Mouse (Mus musculus): ENCODE results near the gene Tmem214. TPM values are rescaled to one million over a fixed set of nuclear protein-coding genes. Genes with fewer than 3 reads are reported as not detected.

Gene Tmem214
- polyA plus RNA-seq, 1 experiment: 106 TPM

- Histone ChIP-seq H3K27ac (ENCODE audit: control insufficient read depth, insufficient read depth, low read length) (no peak overlapping the region), H3K27me3 (ENCODE audit: control insufficient read depth, insufficient read depth, low read length) (no peaks in the 10 kb centered on the region), H3K4me1 (replicated peaks; ENCODE audit: control insufficient read depth, insufficient read depth, low read length) (peaks cover 8% of the 10 kb centered on the region; the same call in 1 of the 2 replicates), H3K4me3 (ENCODE audit: control insufficient read depth, insufficient read depth, low read length) (no peak overlapping the region), H3K36me3 (ENCODE audit: control insufficient read depth, insufficient read depth, low read length) (peaks cover 18% of the 10 kb centered on the region; the same call in 1 of the 2 replicates)
- no peak for DNase-seq
- 93% methylated on average over 7 of the region's 7 CpGs for WGBS
- TF ChIP-seq CTCF (IDR thresholded peaks at IDR 0.05; ENCODE audit: borderline replicate concordance, control insufficient read depth, extremely low read depth, insufficient read depth, low read length, poor library complexity) (no peak), POLR2A (IDR thresholded peaks at IDR 0.05; ENCODE audit: control insufficient read depth, extremely low read depth, insufficient read depth, low read length, poor library complexity) (no peak)
These were observed 22.6 kb downstream of the Tmem214 start for GRCm38 (mm10) chr5:30890375-30890774.

GRCm38 (mm10) chr5:30901860-30902259 is 34.0 kb downstream of the Tmem214 start:
- Histone ChIP-seq H3K36me3 (ENCODE audit: control insufficient read depth, insufficient read depth, low read length) (peaks cover 36% of the 10 kb centered on the region), H3K27ac (ENCODE audit: control insufficient read depth, insufficient read depth, low read length) (no peak overlapping the region), H3K4me3 (ENCODE audit: control insufficient read depth, insufficient read depth, low read length) (no peak overlapping the region), H3K27me3 (ENCODE audit: control insufficient read depth, insufficient read depth, low read length) (no peaks in the 10 kb centered on the region), H3K4me1 (replicated peaks; ENCODE audit: control insufficient read depth, insufficient read depth, low read length) (peaks cover 7% of the 10 kb centered on the region)
- TF ChIP-seq POLR2A (IDR thresholded peaks at IDR 0.05; ENCODE audit: control insufficient read depth, extremely low read depth, insufficient read depth, low read length, poor library complexity): no peak
- TF ChIP-seq CTCF (IDR thresholded peaks at IDR 0.05; ENCODE audit: borderline replicate concordance, control insufficient read depth, extremely low read depth, insufficient read depth, low read length, poor library complexity): no peak
- DNase-seq: no peak
- 96% methylated on average over 5 of the region's 5 CpGs for WGBS

- under 1% methylated on average over 58 of the region's 58 CpGs for WGBS
- TF ChIP-seq POLR2A (IDR thresholded peaks at IDR 0.05; ENCODE audit: control insufficient read depth, extremely low read depth, insufficient read depth, low read length, poor library complexity) (peak; percentile 86), CTCF (IDR thresholded peaks at IDR 0.05; ENCODE audit: borderline replicate concordance, control insufficient read depth, extremely low read depth, insufficient read depth, low read length, poor library complexity) (peak; percentile 57; the same call in 1 of the 2 replicates)
These were observed 39.7 kb downstream of the Tmem214 start, which contains the start of gene Ost4 for GRCm38 (mm10) chr5:30907413-30908059. Gene Ost4 (minus strand): TSS chr5:30907788.

GRCm38 (mm10) chr5:30908426-30909299 is 40.9 kb downstream of the Tmem214 start:
- 63% methylated on average over 13 of the region's 13 CpGs for WGBS
- TF ChIP-seq CTCF (IDR thresholded peaks at IDR 0.05; ENCODE audit: borderline replicate concordance, control insufficient read depth, extremely low read depth, insufficient read depth, low read length, poor library complexity) (no peak), POLR2A (IDR thresholded peaks at IDR 0.05; ENCODE audit: control insufficient read depth, extremely low read depth, insufficient read depth, low read length, poor library complexity) (no peak)
- peak overlapping the region; percentile 68 for H3K27ac ChIP-seq (ENCODE audit: control insufficient read depth, insufficient read depth, low read length)
- H3K36me3 ChIP-seq (ENCODE audit: control insufficient read depth, insufficient read depth, low read length): peaks cover 10% of the 10 kb centered on the region
- DNase-seq: no peak
- H3K4me3 ChIP-seq (ENCODE audit: control insufficient read depth, insufficient read depth, low read length): peak overlapping the region; percentile 51
- peaks cover 32% of the 10 kb centered on the region for H3K4me1 ChIP-seq (replicated peaks; ENCODE audit: control insufficient read depth, insufficient read depth, low read length)
- no peaks in the 10 kb centered on the region for H3K27me3 ChIP-seq (ENCODE audit: control insufficient read depth, insufficient read depth, low read length)

More at GRCm38 (mm10) chr5:30907413-30908059, 39.7 kb downstream of the Tmem214 start, which contains the start of gene Ost4:
- peaks cover 22% of the 10 kb centered on the region for H3K4me1 ChIP-seq (replicated peaks; ENCODE audit: control insufficient read depth, insufficient read depth, low read length)
- peak within 1 kb of the TSS; percentile 68 for H3K27ac ChIP-seq (ENCODE audit: control insufficient read depth, insufficient read depth, low read length)
- peaks cover 15% of the 10 kb centered on the region for H3K36me3 ChIP-seq (ENCODE audit: control insufficient read depth, insufficient read depth, low read length)
- H3K4me3 ChIP-seq (ENCODE audit: control insufficient read depth, insufficient read depth, low read length): peak within 1 kb of the TSS; percentile 68
- no peaks in the 10 kb centered on the region for H3K27me3 ChIP-seq (ENCODE audit: control insufficient read depth, insufficient read depth, low read length)
- DNase-seq: peak; percentile 98

GRCm38 (mm10) chr5:30909300-30909659 is 41.5 kb downstream of the Tmem214 start:
- peaks cover 8% of the 10 kb centered on the region for H3K36me3 ChIP-seq (ENCODE audit: control insufficient read depth, insufficient read depth, low read length)
- no peak overlapping the region for H3K27ac ChIP-seq (ENCODE audit: control insufficient read depth, insufficient read depth, low read length)
- no peak for TF ChIP-seq POLR2A (IDR thresholded peaks at IDR 0.05; ENCODE audit: control insufficient read depth, extremely low read depth, insufficient read depth, low read length, poor library complexity)
- TF ChIP-seq CTCF (IDR thresholded peaks at IDR 0.05; ENCODE audit: borderline replicate concordance, control insufficient read depth, extremely low read depth, insufficient read depth, low read length, poor library complexity): no peak
- H3K4me1 ChIP-seq (replicated peaks; ENCODE audit: control insufficient read depth, insufficient read depth, low read length): peaks cover 38% of the 10 kb centered on the region
- no peak overlapping the region for H3K4me3 ChIP-seq (ENCODE audit: control insufficient read depth, insufficient read depth, low read length)
- no peaks in the 10 kb centered on the region for H3K27me3 ChIP-seq (ENCODE audit: control insufficient read depth, insufficient read depth, low read length)
- DNase-seq: no peak
- 76% methylated on average over 7 of the region's 7 CpGs for WGBS

GRCm38 (mm10) chr5:30909863-30910262 is 42.1 kb downstream of the Tmem214 start:
- no peak overlapping the region for H3K4me3 ChIP-seq (ENCODE audit: control insufficient read depth, insufficient read depth, low read length)
- H3K27ac ChIP-seq (ENCODE audit: control insufficient read depth, insufficient read depth, low read length): no peak overlapping the region
- TF ChIP-seq POLR2A (IDR thresholded peaks at IDR 0.05; ENCODE audit: control insufficient read depth, extremely low read depth, insufficient read depth, low read length, poor library complexity): no peak
- no peak for TF ChIP-seq CTCF (IDR thresholded peaks at IDR 0.05; ENCODE audit: borderline replicate concordance, control insufficient read depth, extremely low read depth, insufficient read depth, low read length, poor library complexity)
- H3K27me3 ChIP-seq (ENCODE audit: control insufficient read depth, insufficient read depth, low read length): no peaks in the 10 kb centered on the region
- DNase-seq: no peak
- peaks cover 44% of the 10 kb centered on the region for H3K4me1 ChIP-seq (replicated peaks; ENCODE audit: control insufficient read depth, insufficient read depth, low read length)
- H3K36me3 ChIP-seq (ENCODE audit: control insufficient read depth, insufficient read depth, low read length): peaks cover 2% of the 10 kb centered on the region
- WGBS: 96% methylated on average over 7 of the region's 7 CpGs
